Mouse (Mus musculus) lung, postnatal 0 days (tissue): ENCODE measurements at regions not wholly inside any gene's neighbourhood (a gene's known extent, or its start where the extent isn't known, plus 50 kb on each side); places are given as distances from the start of the nearest gene placed in this dataset.
A peak's percentile ranks its signal among the peaks of the same experiment; 100 is the strongest.

Source experiments
- ATAC-seq: fragments of 200-750 bp; cut with Nextera tagmentation; 2 replicates; pipeline ENCODE4 v1.8.0; 2017; ENCODE audit warnings: moderate library complexity
- DNase-seq: peaks from one replicate; pipeline ENCODE4 v3.0.0-alpha.2; 2016; ENCODE audit warnings: low spot score
- H3K27ac ChIP-seq: fragments of 300-500 bp; sonication (generic); 2 replicates; pipeline ENCODE4 v1.5.1; 2014; ENCODE audit warnings: antibody characterized with exemption, mild to moderate bottlenecking, low read length, mixed read lengths
- H3K27me3 ChIP-seq: fragments of 300-500 bp; sonication (generic); replicated peaks from 2 replicates; pipeline ENCODE4 v1.6.1; 2014; ENCODE audit warnings: low read length, mixed read lengths; ENCODE audit not compliant: insufficient read depth
- H3K36me3 ChIP-seq: fragments of 300-500 bp; sonication (generic); 2 replicates; pipeline ENCODE4 v1.6.1; 2014; ENCODE audit warnings: low read length, mixed read lengths; ENCODE audit not compliant: insufficient read depth
- H3K4me1 ChIP-seq: fragments of 300-500 bp; sonication (generic); 2 replicates; pipeline ENCODE4 v1.6.1; 2014; ENCODE audit warnings: antibody characterized with exemption, low read depth, low read length, mixed read lengths; ENCODE audit not compliant: insufficient read depth
- H3K4me2 ChIP-seq: fragments of 300-500 bp; sonication (generic); replicated peaks from 2 replicates; pipeline ENCODE4 v1.6.1; 2014; ENCODE audit warnings: low read depth, mild to moderate bottlenecking, low read length, moderate library complexity, mixed read lengths
- H3K4me3 ChIP-seq: fragments of 300-500 bp; sonication (generic); 2 replicates; pipeline ENCODE4 v1.5.1; 2014; ENCODE audit warnings: low read depth, low read length
- H3K9ac ChIP-seq: fragments of 300-500 bp; sonication (generic); replicated peaks from 2 replicates; pipeline ENCODE4 v1.6.1; 2014; ENCODE audit warnings: low read depth, mild to moderate bottlenecking
- H3K9me3 ChIP-seq: fragments of 300-500 bp; sonication (generic); 2 replicates; pipeline ENCODE4 v1.6.1; 2016; ENCODE audit warnings: low read length, mixed read lengths
- CTCF ChIP-seq: IDR thresholded peaks from 2 replicates; pipeline ENCODE4 v1.5.1; 2016; ENCODE audit warnings: antibody characterized with exemption, mild to moderate bottlenecking
- EP300 ChIP-seq: IDR thresholded peaks from 2 replicates; pipeline ENCODE4 v1.6.1; 2016; ENCODE audit warnings: antibody characterized with exemption, mild to moderate bottlenecking, control low read depth
- WGBS: fragments of 180-500 bp; shearing (Covaris S2); extraction: QIAGEN DNeasy Blood & Tissue Kit; methylation state at CpG from one replicate; pipeline ENCODE4 v1.1.7; 2014; 5-methylcytosine and 5-hydroxymethylcytosine counted together

DNA sequence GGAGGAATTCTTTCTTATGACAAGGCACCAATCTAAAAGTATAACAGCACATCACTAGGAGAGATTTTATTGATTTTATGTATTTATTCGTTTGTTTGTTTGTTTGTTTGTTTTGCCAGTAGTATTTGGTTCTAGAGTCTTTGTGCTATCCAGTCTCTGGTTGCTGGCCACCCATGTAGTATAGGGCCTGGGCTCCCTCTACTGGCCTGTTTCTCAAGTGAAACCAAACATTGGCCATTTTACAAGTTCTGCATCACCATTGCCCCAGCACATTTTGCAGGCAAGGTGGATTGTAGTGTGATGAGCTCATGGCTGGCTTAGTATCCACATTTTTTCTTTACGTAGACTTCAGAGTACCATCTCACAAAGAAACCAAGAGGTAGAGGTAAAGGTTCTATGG is 376.9 kb upstream of the Luzp2 start:
- no peak overlapping the region for H3K4me3 ChIP-seq
- WGBS, result 36% methylated on average over 2 of the region's 2 CpGs
- TF ChIP-seq CTCF, result 0 out of 2 replicates have a peak, but pooled peaks have one; percentile 11
- TF ChIP-seq EP300, result no peak
- ATAC-seq (no peak), DNase-seq (no peak)
- no peaks in the 10 kb centered on the region for H3K27me3 ChIP-seq
- H3K36me3 ChIP-seq, result no peaks in the 10 kb centered on the region
- no peaks in the 10 kb centered on the region for H3K9me3 ChIP-seq
- H3K9ac ChIP-seq, result no peak overlapping the region
- H3K27ac ChIP-seq, result no peak overlapping the region
- no peaks in the 10 kb centered on the region for H3K4me1 ChIP-seq
- no peak overlapping the region for H3K4me2 ChIP-seq

DNA sequence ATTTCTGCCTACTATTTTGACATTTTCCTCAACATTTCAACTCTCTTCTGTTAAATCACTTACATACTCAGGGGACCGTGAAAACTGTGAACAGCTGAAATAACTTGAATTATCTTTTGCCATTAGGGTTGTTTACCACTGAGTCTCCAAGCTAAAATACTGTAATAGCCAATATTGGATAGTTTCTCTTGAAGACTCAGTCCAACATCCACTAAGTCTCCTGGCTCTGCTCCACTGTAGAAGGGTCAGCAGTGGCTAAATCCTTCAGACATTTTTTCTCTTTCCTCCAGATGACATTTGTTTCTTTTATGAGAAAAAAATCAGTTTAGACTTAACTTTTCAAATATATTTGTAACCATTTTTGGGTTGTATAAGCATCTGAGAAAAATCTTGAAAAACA is 344.0 kb upstream of the Luzp2 start:
- DNase-seq (no peak), ATAC-seq (no peak)
- WGBS, result 77% methylated on average over 1 of the region's 1 CpGs
- TF ChIP-seq EP300 (no peak), CTCF (no peak)
- no peaks in the 10 kb centered on the region for H3K4me1 ChIP-seq
- H3K9me3 ChIP-seq, result no peaks in the 10 kb centered on the region
- no peak overlapping the region for H3K27ac ChIP-seq
- H3K4me2 ChIP-seq, result no peak overlapping the region
- no peak overlapping the region for H3K9ac ChIP-seq
- H3K27me3 ChIP-seq, result no peaks in the 10 kb centered on the region
- no peak overlapping the region for H3K4me3 ChIP-seq
- no peaks in the 10 kb centered on the region for H3K36me3 ChIP-seq

DNA sequence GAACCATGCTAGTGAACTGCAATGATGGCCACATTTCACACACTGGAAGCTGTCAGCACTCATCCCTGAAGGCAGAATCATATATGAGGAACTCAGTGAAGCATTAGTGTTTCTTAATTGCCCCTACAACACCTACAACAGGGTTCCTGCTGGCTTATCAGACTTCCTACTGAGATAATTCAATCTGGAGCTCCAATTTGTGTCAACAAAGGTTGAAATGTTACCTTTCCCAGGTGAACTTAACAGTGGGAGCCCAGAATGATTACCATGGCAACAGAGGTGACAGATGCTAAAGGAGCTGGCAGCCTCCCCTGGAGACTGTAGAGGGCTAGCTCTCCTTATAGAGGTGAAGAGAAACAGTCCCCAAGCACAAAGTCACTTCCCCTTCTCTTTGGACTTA is 330.1 kb upstream of the Luzp2 start:
- no peak overlapping the region for H3K4me2 ChIP-seq
- no peak for TF ChIP-seq EP300
- no peak for TF ChIP-seq CTCF
- ATAC-seq (no peak), DNase-seq (no peak)
- no peak overlapping the region for H3K27ac ChIP-seq
- H3K9me3 ChIP-seq, result 0 out of 2 replicates have a peak, but pooled peaks cover 2% of the 10 kb centered on the region
- no peak overlapping the region for H3K4me3 ChIP-seq
- H3K4me1 ChIP-seq, result no peaks in the 10 kb centered on the region
- H3K36me3 ChIP-seq, result no peaks in the 10 kb centered on the region
- no peak overlapping the region for H3K9ac ChIP-seq
- H3K27me3 ChIP-seq, result no peaks in the 10 kb centered on the region

DNA sequence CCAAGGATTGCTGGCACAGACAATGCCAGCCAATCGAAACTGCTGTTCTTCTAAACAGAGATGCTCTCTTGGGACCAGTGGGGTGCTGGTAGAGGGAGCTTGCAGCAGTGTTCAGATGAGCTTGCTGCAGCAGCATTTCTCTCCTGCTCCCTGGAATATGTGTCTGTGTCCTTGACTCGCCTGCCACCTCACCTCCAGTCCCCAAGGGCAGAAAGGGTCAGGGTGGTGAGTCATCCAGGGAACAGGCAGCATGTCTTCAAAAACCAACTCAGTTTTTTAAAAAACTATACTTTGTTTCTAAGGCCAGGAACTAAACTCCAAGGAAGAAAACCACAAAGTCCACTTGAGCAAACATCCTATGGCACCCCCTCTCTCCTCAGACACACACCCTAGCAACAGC is 328.3 kb upstream of the Luzp2 start:
- 0 out of 2 replicates have a peak, but pooled peaks cover 2% of the 10 kb centered on the region for H3K9me3 ChIP-seq
- no peaks in the 10 kb centered on the region for H3K4me1 ChIP-seq
- H3K27ac ChIP-seq, result no peak overlapping the region
- no peak for ATAC-seq
- H3K4me3 ChIP-seq, result no peak overlapping the region
- no peaks in the 10 kb centered on the region for H3K27me3 ChIP-seq
- no peak overlapping the region for H3K4me2 ChIP-seq
- H3K9ac ChIP-seq, result no peak overlapping the region
- TF ChIP-seq CTCF (no peak), EP300 (no peak)
- no peaks in the 10 kb centered on the region for H3K36me3 ChIP-seq
- WGBS, result 31% methylated on average over 2 of the region's 2 CpGs
- no peak for DNase-seq

DNA sequence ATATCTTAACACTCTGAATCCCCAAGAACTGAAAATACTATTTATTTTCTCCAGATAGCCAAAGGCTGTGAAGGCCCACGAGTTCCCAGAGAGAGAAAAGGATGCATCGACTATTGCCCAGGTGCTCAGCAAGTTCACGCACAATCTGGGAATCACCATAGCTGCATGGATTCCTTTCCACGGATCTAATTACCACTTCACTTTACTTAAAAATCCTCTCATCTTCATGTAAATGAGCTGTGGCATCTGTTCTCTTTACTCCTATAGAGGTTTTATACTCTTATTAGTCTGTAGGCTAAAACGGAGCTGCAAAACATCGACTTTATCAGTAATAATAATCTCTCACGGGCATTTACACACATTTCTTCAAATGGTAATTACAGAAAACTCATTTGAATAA is 299.6 kb upstream of the Luzp2 start:
- Histone ChIP-seq H3K4me2 (no peak overlapping the region), H3K9me3 (no peaks in the 10 kb centered on the region), H3K4me1 (no peaks in the 10 kb centered on the region), H3K27ac (no peak overlapping the region), H3K36me3 (no peaks in the 10 kb centered on the region), H3K27me3 (no peaks in the 10 kb centered on the region), H3K4me3 (no peak overlapping the region), H3K9ac (no peak overlapping the region)
- ATAC-seq (no peak), DNase-seq (no peak)
- no peak for TF ChIP-seq CTCF
- no peak for TF ChIP-seq EP300
- 68% methylated on average over 7 of the region's 7 CpGs for WGBS

DNA sequence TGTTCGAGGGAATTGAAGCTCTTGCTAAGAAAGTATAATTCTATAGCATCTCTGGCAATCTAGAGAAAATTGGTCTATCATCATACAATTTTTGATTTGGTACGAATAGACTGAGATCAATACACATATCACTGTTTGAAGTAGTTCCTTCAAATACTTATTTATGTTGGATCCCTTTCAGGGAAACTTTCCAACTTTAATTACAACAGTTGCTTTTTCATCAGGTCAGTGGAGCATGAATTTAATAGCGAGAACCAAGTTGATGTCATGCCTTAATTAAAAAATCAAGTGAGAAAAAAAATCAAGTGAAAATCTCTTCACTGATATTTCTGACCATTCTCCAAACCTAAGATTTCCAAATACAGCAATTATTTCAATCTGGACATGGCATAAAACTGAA is 277.9 kb upstream of the Luzp2 start:
- Histone ChIP-seq H3K27me3 (no peaks in the 10 kb centered on the region), H3K9ac (no peak overlapping the region), H3K4me3 (no peak overlapping the region), H3K27ac (no peak overlapping the region), H3K36me3 (no peaks in the 10 kb centered on the region), H3K4me1 (no peaks in the 10 kb centered on the region), H3K9me3 (no peaks in the 10 kb centered on the region), H3K4me2 (no peak overlapping the region)
- 64% methylated on average over 3 of the region's 3 CpGs for WGBS
- ATAC-seq (no peak), DNase-seq (no peak)
- no peak for TF ChIP-seq CTCF
- TF ChIP-seq EP300, result no peak

DNA sequence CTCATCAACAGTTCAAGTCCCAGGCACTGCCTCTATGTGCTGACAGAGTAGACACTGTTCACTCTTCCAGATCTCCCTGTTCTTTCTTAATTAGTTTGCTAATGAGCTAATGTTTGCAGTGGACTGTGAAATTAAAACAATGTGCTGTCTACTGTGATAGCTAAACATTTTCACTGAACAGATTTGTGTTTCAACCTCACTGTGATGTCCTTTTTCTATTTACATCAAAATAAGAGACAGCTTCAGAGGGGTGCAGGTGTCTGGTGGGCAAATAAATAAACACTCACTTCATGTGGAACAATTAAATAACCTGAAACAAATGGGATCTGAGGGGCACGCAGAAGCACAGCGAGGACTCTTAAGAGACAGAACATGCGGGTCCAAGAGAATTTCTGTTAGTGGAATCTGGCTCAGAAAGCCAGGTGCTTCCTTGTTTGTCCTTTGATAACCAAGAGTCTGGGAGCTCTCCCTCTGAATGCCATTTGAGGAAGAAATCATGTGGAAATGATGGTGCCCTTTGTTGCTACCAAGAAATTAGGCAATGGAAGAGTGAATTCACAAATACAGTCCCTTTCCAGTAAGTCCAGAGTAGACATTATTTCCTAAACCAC is 269.6 kb upstream of the Luzp2 start:
- TF ChIP-seq EP300 (no peak), CTCF (no peak)

More for the DNA sequence above, 269.6 kb upstream of the Luzp2 start:
- H3K27me3 ChIP-seq, result no peaks in the 10 kb centered on the region
- H3K36me3 ChIP-seq, result no peaks in the 10 kb centered on the region
- no peaks in the 10 kb centered on the region for H3K4me1 ChIP-seq
- no peak overlapping the region for H3K4me2 ChIP-seq
- H3K27ac ChIP-seq, result no peak overlapping the region
- H3K4me3 ChIP-seq, result no peak overlapping the region
- ATAC-seq (no peak), DNase-seq (no peak)
- H3K9me3 ChIP-seq, result no peaks in the 10 kb centered on the region
- no peak overlapping the region for H3K9ac ChIP-seq
- WGBS, result 66% methylated on average over 3 of the region's 3 CpGs
